Mouse (Mus musculus) forebrain, postnatal 0 days (tissue): Measurements from ENCODE around the gene Gm37240. TPM values are rescaled to one million over a fixed set of nuclear protein-coding genes. Genes with fewer than 3 reads are reported as not detected.

ENCODE experiments used
- ATAC-seq: fragments of 200-750 bp; cut with Nextera tagmentation; 2 replicates; pipeline ENCODE4 v1.8.0; 2017; ENCODE audit warnings: mild to moderate bottlenecking, moderate library complexity
- DNase-seq: peaks from one replicate; pipeline ENCODE4 v3.0.0-alpha.2; 2015
- H3K27ac ChIP-seq: fragments of 300-500 bp; sonication (generic); 2 replicates; pipeline ENCODE4 v1.5.1; 2014; ENCODE audit warnings: low read depth, mild to moderate bottlenecking, antibody characterized with exemption, low read length, moderate library complexity, mixed read lengths
- H3K27me3 ChIP-seq: fragments of 300-500 bp; sonication (generic); 2 replicates; pipeline ENCODE4 v1.6.1; 2014; ENCODE audit warnings: mild to moderate bottlenecking, low read length, mixed read lengths; ENCODE audit not compliant: insufficient read depth
- H3K36me3 ChIP-seq: fragments of 300-500 bp; sonication (generic); 2 replicates; pipeline ENCODE4 v1.6.1; 2014; ENCODE audit warnings: mild to moderate bottlenecking, moderate library complexity; ENCODE audit not compliant: insufficient read depth
- H3K4me1 ChIP-seq: fragments of 300-500 bp; sonication (generic); 2 replicates; pipeline ENCODE4 v1.6.1; 2014; ENCODE audit warnings: antibody characterized with exemption; ENCODE audit not compliant: insufficient read depth
- H3K4me2 ChIP-seq: fragments of 300-500 bp; sonication (generic); 2 replicates; pipeline ENCODE4 v1.6.1; 2014; ENCODE audit warnings: low read depth, mild to moderate bottlenecking, moderate library complexity
- H3K4me3 ChIP-seq: fragments of 300-500 bp; sonication (generic); 2 replicates; pipeline ENCODE4 v1.5.1; 2014; ENCODE audit warnings: low read depth, low read length, mixed read lengths
- H3K9ac ChIP-seq: fragments of 300-500 bp; sonication (generic); 2 replicates; pipeline ENCODE4 v1.6.1; 2014; ENCODE audit warnings: mild to moderate bottlenecking
- H3K9me3 ChIP-seq: fragments of 300-500 bp; sonication (generic); 2 replicates; pipeline ENCODE4 v1.6.1; 2016; ENCODE audit warnings: low read length
- CTCF ChIP-seq: sonication (generic); IDR thresholded peaks from 2 replicates; pipeline ENCODE4 v1.5.1; 2016; ENCODE audit warnings: antibody characterized with exemption, control low read depth, low read depth
- WGBS: fragments of 180-500 bp; shearing (Covaris S2); extraction: QIAGEN DNeasy Blood & Tissue Kit; methylation state at CpG from one replicate; pipeline ENCODE4 v1.1.7; 2014; 5-methylcytosine and 5-hydroxymethylcytosine counted together
- polyA plus RNA-seq: library from polyadenylated mRNA; unstranded; fragments of >200 nt; fragmentation: Nextera tagmentation; extraction: Ambion mirVana; gene quantifications from 2 replicates; pipeline ENCODE4 v1.2.1, GENCODE M21; 2015
- total RNA-seq: library from RNA; depleted of rRNA; stranded (reverse); fragments of >200 nt; gene quantifications from 2 replicates; pipeline ENCODE4 v1.2.3, GENCODE M21; 2014

The Gm37240 gene
- total and polyA plus RNA-seq, 2 experiments from 2014 or later, result 0.67 to 1.2 TPM

GRCm38 (mm10) chr3:85518668-85519067 lies 368.6 kb downstream of the Gm37240 start:
- no peak overlapping the region for H3K4me2 ChIP-seq
- H3K36me3 ChIP-seq, result no peaks in the 10 kb centered on the region
- H3K4me3 ChIP-seq, result no peak overlapping the region
- H3K4me1 ChIP-seq, result no peaks in the 10 kb centered on the region
- ATAC-seq (no peak), DNase-seq (no peak)
- 74% methylated on average over 8 of the region's 8 CpGs for WGBS
- no peaks in the 10 kb centered on the region for H3K27me3 ChIP-seq
- TF ChIP-seq CTCF, result no peak
- H3K27ac ChIP-seq, result no peak overlapping the region
- H3K9ac ChIP-seq, result no peak overlapping the region
- H3K9me3 ChIP-seq, result no peaks in the 10 kb centered on the region

GRCm38 (mm10) chr3:85518072-85518471 lies 369.2 kb downstream of the Gm37240 start:
- Histone ChIP-seq H3K27me3 (no peaks in the 10 kb centered on the region), H3K9ac (no peak overlapping the region), H3K36me3 (no peaks in the 10 kb centered on the region), H3K4me3 (no peak overlapping the region), H3K27ac (no peak overlapping the region), H3K4me1 (no peaks in the 10 kb centered on the region), H3K9me3 (no peaks in the 10 kb centered on the region), H3K4me2 (no peak overlapping the region)
- WGBS, result 88% methylated on average over 1 of the region's 1 CpGs
- no peak for DNase-seq
- ATAC-seq, result no peak
- no peak for TF ChIP-seq CTCF

- Histone ChIP-seq H3K4me1 (no peaks in the 10 kb centered on the region), H3K27me3 (no peaks in the 10 kb centered on the region), H3K9me3 (no peaks in the 10 kb centered on the region), H3K4me2 (no peak overlapping the region), H3K4me3 (no peak overlapping the region), H3K9ac (no peak overlapping the region), H3K27ac (no peak overlapping the region), H3K36me3 (no peaks in the 10 kb centered on the region)
- no peak for TF ChIP-seq CTCF
- no peak for ATAC-seq
- WGBS, result 57% methylated on average over 11 of the region's 11 CpGs
- DNase-seq, result no peak
These were observed 370.4 kb downstream of the Gm37240 start for GRCm38 (mm10) chr3:85516739-85517396.

- 90% methylated on average over 11 of the region's 11 CpGs for WGBS
- no peak for TF ChIP-seq CTCF
- Histone ChIP-seq H3K27me3 (no peaks in the 10 kb centered on the region), H3K4me3 (no peak overlapping the region), H3K4me2 (no peak overlapping the region), H3K27ac (no peak overlapping the region), H3K9me3 (no peaks in the 10 kb centered on the region), H3K36me3 (no peaks in the 10 kb centered on the region), H3K9ac (no peak overlapping the region), H3K4me1 (no peaks in the 10 kb centered on the region)
- DNase-seq, result no peak
- ATAC-seq, result no peak
These were observed 372.6 kb downstream of the Gm37240 start for GRCm38 (mm10) chr3:85514700-85515099.

GRCm38 (mm10) chr3:85508717-85509279 lies 378.5 kb downstream of the Gm37240 start:
- H3K4me1 ChIP-seq, result no peaks in the 10 kb centered on the region
- no peaks in the 10 kb centered on the region for H3K36me3 ChIP-seq
- H3K27me3 ChIP-seq, result no peaks in the 10 kb centered on the region
- H3K4me3 ChIP-seq, result no peak overlapping the region
- H3K27ac ChIP-seq, result no peak overlapping the region
- TF ChIP-seq CTCF, result no peak
- no peak for DNase-seq
- 78% methylated on average over 5 of the region's 5 CpGs for WGBS
- H3K9ac ChIP-seq, result no peak overlapping the region
- no peak overlapping the region for H3K4me2 ChIP-seq
- no peak for ATAC-seq
- H3K9me3 ChIP-seq, result no peaks in the 10 kb centered on the region

- WGBS, result 74% methylated on average over 3 of the region's 3 CpGs
- DNase-seq (no peak), ATAC-seq (no peak)
- Histone ChIP-seq H3K27ac (no peak overlapping the region), H3K4me3 (no peak overlapping the region), H3K27me3 (no peaks in the 10 kb centered on the region), H3K9ac (no peak overlapping the region), H3K4me1 (0 out of 2 replicates have a peak, but pooled peaks cover 4% of the 10 kb centered on the region), H3K9me3 (no peaks in the 10 kb centered on the region), H3K36me3 (no peaks in the 10 kb centered on the region), H3K4me2 (no peak overlapping the region)
- no peak for TF ChIP-seq CTCF
These were observed 387.2 kb downstream of the Gm37240 start for GRCm38 (mm10) chr3:85500096-85500495.

- Histone ChIP-seq H3K4me1 (0 out of 2 replicates have a peak, but pooled peaks cover 4% of the 10 kb centered on the region), H3K27ac (no peak overlapping the region), H3K27me3 (no peaks in the 10 kb centered on the region), H3K9me3 (no peaks in the 10 kb centered on the region), H3K4me3 (no peak overlapping the region), H3K36me3 (no peaks in the 10 kb centered on the region), H3K9ac (no peak overlapping the region), H3K4me2 (no peak overlapping the region)
- WGBS, result 28% methylated on average over 4 of the region's 4 CpGs
- no peak for TF ChIP-seq CTCF
- peak; percentile 10 for DNase-seq
- no peak for ATAC-seq
These were observed 391.2 kb downstream of the Gm37240 start for GRCm38 (mm10) chr3:85496146-85496545.
